Mouse (Mus musculus): Measurements from ENCODE around the gene Prcp.

Prcp gene

GRCm38 (mm10) chr7:92874116-92874675 lies at the start of gene Prcp, which contains the start of gene Ddias:
TSS of gene Prcp (plus strand) at chr7:92874470.
TSS of gene Ddias (minus strand) at chr7:92874247.
- peak; percentile 93 to 94 for DNase-seq (ENCODE audit: low spot score in 2 of 2)

DNA sequence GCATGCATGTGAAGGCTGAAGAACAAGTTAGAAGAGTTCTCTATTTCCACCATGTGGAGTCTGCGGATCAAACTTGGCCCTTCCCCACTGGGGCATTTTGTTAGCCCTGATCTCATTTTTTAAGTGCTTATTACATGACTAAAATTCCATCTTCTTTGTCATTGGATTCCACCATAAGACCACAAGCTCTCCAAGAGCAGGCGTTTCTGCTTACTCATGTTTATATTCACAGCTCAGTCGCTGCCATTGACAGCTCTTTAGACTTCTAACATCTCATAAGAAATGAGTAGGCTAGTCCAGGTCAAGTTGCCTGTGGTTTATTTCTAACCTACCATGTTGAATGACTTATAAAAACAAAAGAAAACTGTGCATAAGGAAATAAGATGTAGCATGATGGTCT lies 48.0 kb upstream of the Prcp start:
- DNase-seq (ENCODE audit: low spot score in 2 of 2), result no peak

DNA sequence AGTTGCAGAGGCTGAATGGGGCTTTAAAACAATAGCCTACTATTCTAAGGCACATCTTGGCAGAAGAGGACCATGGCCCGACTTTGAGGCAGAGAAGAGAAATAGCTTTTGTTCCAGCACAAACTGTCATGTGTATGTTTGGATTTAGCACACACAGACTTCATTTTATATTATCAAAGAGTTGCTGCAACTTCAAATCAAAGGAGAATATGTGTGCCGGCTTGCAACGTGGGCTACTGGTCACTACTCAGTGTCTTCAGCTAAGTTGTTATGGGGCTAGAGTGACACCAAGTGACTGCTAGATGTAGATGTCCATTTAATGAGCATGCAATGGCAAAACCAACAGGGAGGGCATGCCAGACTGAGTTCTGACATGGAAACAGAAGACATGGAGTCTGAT lies 46.3 kb upstream of the Prcp start:
- DNase-seq (ENCODE audit: low spot score in 2 of 2), result no peak

DNA sequence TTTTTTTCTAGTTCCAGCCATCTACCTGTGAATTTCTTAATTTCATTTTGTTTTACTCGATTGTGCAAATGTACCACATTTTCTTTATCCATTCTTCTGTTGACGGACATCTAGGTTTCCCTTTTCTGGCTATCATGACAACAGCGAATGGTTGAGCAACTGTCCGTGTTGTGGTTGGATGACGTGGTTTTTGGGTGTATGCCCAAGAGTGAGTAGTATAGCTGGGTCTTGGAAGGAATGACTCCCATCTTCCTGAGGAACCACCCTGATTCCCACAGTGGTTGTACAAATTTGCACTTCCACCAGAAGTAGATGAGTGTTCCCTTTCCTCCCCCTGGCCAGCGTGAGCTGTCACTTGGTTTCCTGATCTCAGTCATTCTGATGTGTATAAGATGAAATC lies 41.9 kb upstream of the Prcp start:
- no peak for DNase-seq (ENCODE audit: low spot score in 2 of 2)

GRCm38 (mm10) chr7:92834391-92834790 lies 39.9 kb upstream of the Prcp start:
- no peak for DNase-seq (ENCODE audit: low spot score in 2 of 2)

- DNase-seq (ENCODE audit: low spot score in 2 of 2), result no peak
These were observed 37.8 kb upstream of the Prcp start for GRCm38 (mm10) chr7:92836447-92836846.

- no peak for DNase-seq (ENCODE audit: low spot score in 2 of 2)
These were observed 37.0 kb upstream of the Prcp start for GRCm38 (mm10) chr7:92837226-92837625.

DNA sequence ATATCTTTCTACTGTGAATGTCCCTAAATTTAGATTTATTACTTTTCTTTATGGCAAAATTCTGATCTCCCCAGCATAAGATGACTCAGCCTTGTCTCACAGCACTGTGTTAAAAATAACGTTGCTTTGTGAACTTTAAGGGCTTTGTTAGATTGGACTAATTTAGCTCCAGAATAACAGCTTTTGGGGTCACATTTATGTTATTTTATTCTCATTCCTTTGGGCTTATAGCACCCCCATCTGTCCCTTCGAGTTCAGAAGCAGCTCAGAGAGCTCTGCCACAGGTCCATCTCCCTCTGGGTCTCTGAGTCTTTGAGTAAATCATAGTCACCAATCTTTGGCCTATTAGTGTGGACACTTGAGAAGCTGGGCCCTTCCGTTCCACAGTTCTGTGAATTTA lies 36.4 kb upstream of the Prcp start:
- DNase-seq (ENCODE audit: low spot score in 2 of 2), result no peak

GRCm38 (mm10) chr7:92842254-92842653 lies 32.0 kb upstream of the Prcp start:
- no peak for DNase-seq (ENCODE audit: low spot score in 2 of 2)

DNA sequence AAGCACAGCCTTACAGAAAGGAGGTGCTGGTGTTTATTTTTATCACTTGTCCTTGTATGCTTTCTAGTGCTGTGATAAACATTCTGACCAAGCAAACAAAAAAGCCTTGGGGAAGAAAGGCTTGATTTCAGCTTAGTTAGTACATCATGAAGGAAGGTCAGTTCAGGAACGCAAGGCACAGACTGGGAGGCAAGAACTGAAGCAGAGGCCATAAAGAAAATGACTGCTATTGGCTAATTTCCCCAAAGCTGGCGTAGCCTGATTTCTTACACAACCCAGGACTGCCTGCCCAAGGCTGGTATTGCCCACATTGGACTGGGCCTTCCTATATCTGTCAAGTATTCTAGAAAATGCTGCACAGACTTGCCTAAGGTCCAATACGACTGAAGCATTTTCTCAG lies 26.0 kb upstream of the Prcp start:
- DNase-seq (ENCODE audit: low spot score in 2 of 2), result no peak

- no peak for DNase-seq (ENCODE audit: low spot score in 2 of 2)
These were observed 7.7 kb upstream of the Prcp start for GRCm38 (mm10) chr7:92866526-92866925.

DNA sequence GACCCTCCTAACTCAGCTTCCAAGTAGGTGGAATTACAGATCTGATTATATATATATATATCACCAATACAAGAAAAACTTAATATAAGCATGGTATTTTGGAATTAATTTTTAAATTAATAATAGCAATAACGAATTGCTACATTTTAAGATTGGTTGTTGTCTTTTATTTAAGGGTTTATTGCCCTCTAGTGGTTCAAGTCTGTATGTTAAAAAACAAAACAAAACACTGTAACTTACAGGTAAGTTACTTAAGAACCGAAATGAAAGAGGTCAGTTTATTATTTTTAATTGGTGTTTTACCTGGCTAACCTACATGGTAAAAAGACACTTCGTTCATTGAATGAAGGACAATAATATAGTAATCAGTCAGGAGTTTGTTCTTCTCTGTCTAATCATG lies 4.1 kb upstream of the Prcp start:
- no peak for DNase-seq (ENCODE audit: low spot score in 2 of 2)

DNA sequence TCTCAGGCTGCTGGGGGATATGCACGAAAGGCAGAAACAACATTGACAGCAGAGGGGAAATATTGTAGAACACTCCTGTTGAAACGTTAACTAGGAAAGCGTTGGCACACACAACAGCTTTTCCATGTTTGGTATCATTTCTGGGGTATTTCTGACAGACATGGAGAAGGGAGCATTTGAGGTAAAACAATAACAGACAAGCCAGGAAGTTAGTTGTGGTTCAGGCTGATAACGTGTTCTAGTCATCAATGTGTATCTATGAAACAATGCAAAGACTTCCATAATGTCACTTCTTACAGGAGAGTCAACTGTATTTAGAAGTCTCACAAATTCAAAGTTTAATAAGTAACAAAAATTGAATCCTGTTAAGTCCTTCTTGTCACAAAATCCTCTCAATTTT lies 2.7 kb upstream of the Prcp start:
- no peak for DNase-seq (ENCODE audit: low spot score in 2 of 2)

GRCm38 (mm10) chr7:92874761-92875408 lies 615 bp downstream of the Prcp start:
- DNase-seq (ENCODE audit: low spot score in 2 of 2), result peak; percentile 96 to 97

GRCm38 (mm10) chr7:92876066-92876465 lies 1.8 kb downstream of the Prcp start:
- no peak for DNase-seq (ENCODE audit: low spot score in 2 of 2)

DNA sequence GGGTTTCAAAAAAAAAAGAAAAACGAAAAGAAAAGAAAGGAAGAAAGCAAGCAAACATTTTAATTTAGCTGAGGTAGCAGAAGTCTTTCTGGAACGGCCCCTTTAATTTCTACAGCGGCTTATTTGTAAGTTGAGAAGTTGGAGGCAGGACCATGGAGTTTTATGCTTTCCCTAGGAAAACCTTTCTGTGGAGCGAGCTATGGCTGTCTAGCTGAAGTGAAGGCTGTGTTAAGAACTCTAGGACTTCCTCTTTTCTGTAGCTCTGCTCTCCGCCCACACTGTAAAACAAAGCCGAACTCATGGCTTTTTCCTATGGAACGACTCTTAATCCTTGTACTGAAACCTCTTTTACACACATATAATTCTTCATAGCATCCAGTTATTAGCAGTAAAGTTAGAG lies 2.3 kb downstream of the Prcp start:
- no peak for DNase-seq (ENCODE audit: low spot score in 2 of 2)

DNA sequence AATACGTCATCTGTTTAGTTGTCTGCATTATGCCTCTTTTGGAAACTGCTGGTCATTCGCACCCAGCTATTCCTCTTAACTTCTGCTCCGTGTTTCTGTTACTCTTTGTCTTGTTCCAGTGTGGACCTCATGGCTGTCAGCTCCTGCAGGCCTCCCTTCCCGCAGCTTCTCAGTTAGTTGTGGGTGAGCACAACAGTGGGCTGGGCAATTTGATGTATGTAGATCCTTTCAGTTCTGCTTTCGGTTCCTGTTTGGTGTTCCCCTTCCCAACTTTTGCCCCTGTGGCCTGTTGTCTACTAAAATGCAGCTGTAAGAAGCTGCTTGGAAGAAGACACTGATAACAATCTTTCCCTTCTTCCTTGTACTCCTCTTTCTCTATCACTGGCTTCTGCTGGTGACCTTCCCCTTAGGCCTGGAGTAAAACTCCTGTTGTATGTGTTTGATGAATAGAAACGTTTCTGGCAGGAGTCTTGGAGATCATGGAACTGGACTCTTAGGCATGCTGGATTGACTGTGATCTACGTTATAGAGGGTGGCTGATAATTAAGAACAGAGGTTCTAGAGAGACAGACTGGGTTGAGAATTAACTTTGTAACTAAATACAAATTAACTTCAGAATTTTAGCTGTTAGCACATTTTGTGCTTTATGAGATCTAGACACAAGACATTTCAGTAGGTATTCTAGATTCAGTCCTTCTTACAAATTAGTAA lies 4.5 kb downstream of the Prcp start:
- peak in 1 of 2 experiments; percentile 47 for DNase-seq (ENCODE audit: low spot score in 2 of 2)

GRCm38 (mm10) chr7:92883850-92884716 lies 9.8 kb downstream of the Prcp start:
- DNase-seq (ENCODE audit: low spot score in 2 of 2), result no peak

DNA sequence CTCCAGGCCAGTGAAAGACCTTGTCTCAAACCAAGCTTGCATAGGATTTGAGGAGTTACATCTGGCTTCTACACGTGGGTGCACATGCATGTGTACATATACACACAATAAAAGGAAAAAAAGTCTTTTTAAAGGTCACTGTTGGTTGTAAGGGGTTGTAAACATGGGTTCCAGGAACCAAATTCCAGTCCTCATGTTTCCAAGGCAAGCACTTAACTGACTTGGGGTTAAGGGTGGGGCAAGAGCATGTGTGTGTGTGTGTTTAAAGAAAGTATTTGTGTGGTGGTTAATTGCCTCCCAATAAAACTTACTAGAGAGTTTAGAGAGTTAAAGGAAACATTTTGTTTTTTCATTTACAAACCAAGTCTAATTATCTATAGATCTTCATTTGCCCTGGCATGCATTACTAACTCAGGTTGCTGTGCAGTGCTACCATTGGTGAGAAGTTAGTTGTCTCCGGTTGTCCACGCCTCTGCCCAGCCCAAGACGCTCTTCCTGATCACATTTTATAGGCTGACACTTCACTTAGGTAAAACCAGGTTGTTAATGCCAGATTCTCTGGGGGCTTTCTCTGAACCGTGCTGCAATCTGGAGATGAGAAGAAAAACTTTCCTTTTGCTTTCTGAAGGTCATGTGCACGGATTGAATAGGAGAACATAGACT lies 10.9 kb downstream of the Prcp start:
- DNase-seq (ENCODE audit: low spot score in 2 of 2), result no peak

GRCm38 (mm10) chr7:92886801-92887200 lies 12.5 kb downstream of the Prcp start:
- DNase-seq (ENCODE audit: low spot score in 2 of 2), result no peak

- DNase-seq (ENCODE audit: low spot score in 2 of 2), result no peak
These were observed 13.0 kb downstream of the Prcp start for GRCm38 (mm10) chr7:92887230-92887629.

- no peak for DNase-seq (ENCODE audit: low spot score in 2 of 2)
These were observed 15.9 kb downstream of the Prcp start for GRCm38 (mm10) chr7:92890211-92890610.

Data from natural killer cell, adult 2 months (primary cell).